Mouse (Mus musculus) MEL (cell line): ENCODE measurements at regions not wholly inside any gene's neighbourhood (a gene's known extent, or its start where the extent isn't known, plus 50 kb on each side); places are given as distances from the start of the nearest gene placed in this dataset.

Source experiments
- JUND ChIP-seq: IDR thresholded peaks from 2 replicates; pipeline ENCODE4 v1.6.1; 2011; ENCODE audit warnings: low read depth, mild to moderate bottlenecking, improper control_type of control experiment, low read length
- POLR2A ChIP-seq, 2 experiments: IDR thresholded peaks; 2 replicates each; pipeline ENCODE4 v1.6.1; 2011 to 2012; ENCODE audit warnings: low read length in 2 of 2, mild to moderate bottlenecking in 2 of 2, control low read depth in 1 of 2, improper control_type of control experiment in 1 of 2, low read depth in 1 of 2, moderate library complexity in 1 of 2; ENCODE audit not compliant: control insufficient read depth in 1 of 2, insufficient read depth in 1 of 2, poor library complexity in 1 of 2

GRCm38 (mm10) chr6:67161610-67162009 is 76.4 kb upstream of the Serbp1 start:
- TF ChIP-seq POLR2A (IDR thresholded peaks at IDR 0.05; ENCODE audit: control insufficient read depth in 1 of 2, insufficient read depth in 1 of 2, low read depth in 1 of 2, low read length in 2 of 2, poor library complexity in 1 of 2) (no peak), JUND (no peak)
